Mouse (Mus musculus): Measurements from ENCODE around the gene Dennd1c. TPM values are rescaled to one million over a fixed set of nuclear protein-coding genes. Genes with fewer than 3 reads are reported as not detected.
A peak's percentile ranks its signal among the peaks of the same experiment; 100 is the strongest.

The Dennd1c gene
- total and polyA plus RNA-seq, 3 experiments, result 6.8 to 33.9 (median 9.7) TPM

DNA sequence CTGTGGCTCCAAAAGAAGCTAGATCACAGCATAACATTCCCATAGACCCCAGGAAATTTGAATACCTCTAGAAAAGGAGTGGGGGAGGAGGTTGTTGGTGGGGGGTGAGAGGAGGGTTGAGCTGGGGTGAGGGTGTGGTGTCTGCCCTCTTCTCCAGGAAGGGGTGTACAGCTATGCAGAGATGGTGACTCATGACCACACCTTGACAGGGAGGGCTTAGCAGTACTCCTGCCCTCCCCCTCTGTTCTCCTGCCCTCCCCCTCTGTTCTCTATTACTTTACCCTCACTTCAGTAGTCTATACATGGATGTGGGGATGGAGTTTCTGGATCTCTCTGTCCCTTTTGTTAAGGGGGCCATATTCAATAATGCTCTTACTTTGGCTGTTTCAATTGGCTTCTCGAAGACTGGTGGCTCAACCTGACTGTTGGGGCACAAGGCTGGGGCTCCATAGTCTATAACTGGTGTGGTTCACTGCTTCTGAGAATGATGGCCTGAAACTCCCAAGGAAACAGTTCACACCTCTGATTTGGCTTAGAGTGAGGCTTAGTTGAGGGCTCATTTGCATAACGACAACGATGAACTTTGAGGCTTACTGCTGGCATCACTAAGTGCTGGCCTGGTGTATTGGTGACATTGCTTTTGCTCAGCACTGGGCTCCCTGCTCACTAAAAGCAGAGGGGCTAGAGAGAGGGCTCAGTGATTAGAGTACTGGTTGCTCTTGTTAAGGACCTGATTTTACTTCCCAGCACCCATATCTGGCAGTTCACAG is 47.7 kb upstream of the Dennd1c start:
- H3K36me3 ChIP-seq (replicated peaks in 1 of 2; ENCODE audit: control insufficient read depth in 1 of 2, insufficient read depth in 1 of 2, low read length in 1 of 2), result peaks cover 14 to 28% of the 10 kb centered on the region in 2 experiments
- peak overlapping the region in 2 of 3 experiments; percentile 10 to 39 for H3K4me3 ChIP-seq (replicated peaks in 1 of 3; ENCODE audit: low read depth in 2 of 3, low read length in 2 of 3, poor library complexity in 1 of 3)
- H3K27me3 ChIP-seq (replicated peaks), result no peaks in the 10 kb centered on the region
- DNase-seq (ENCODE audit: extremely low read depth), result peak; percentile 89
- H3K79me2 ChIP-seq (replicated peaks; ENCODE audit: control insufficient read depth, extremely low read depth, insufficient read depth, poor library complexity, severe bottlenecking), result peaks cover 21% of the 10 kb centered on the region
- TF ChIP-seq MEF2A (IDR thresholded peaks at IDR 0.05; ENCODE audit: borderline replicate concordance, low read depth, low read length), result peak; percentile 81; the same call in 1 of the 2 replicates
- TF ChIP-seq ZNF384 (IDR thresholded peaks at IDR 0.05; ENCODE audit: low read depth, low read length), result no peak
- peak; percentile 8 for TF ChIP-seq SMC3 (IDR thresholded peaks at IDR 0.05; ENCODE audit: low read depth, low read length)
- TF ChIP-seq RAD21 (IDR thresholded peaks at IDR 0.05; ENCODE audit: low read depth, low read length), result no peak; the same call in 1 of the 2 replicates
- TF ChIP-seq CHD2 (IDR thresholded peaks at IDR 0.05; ENCODE audit: low read length), result peak; percentile 90
- peak; percentile 69 for TF ChIP-seq ELF1 (IDR thresholded peaks at IDR 0.05; ENCODE audit: low read depth, low read length)
- peak; percentile 45; the same call in 1 of the 2 replicates for TF ChIP-seq SIN3A (IDR thresholded peaks at IDR 0.05; ENCODE audit: low read length)
- TF ChIP-seq ETS1 (conservative IDR thresholded peaks at IDR 0.05; ENCODE audit: low read depth, low read length), result peak; percentile 76
- peak; percentile 67 for TF ChIP-seq TBP (conservative IDR thresholded peaks at IDR 0.05; ENCODE audit: low read depth, low read length)
- peak; percentile 47; the same call in 1 of the 2 replicates for TF ChIP-seq NELFE (IDR thresholded peaks at IDR 0.05; ENCODE audit: low read depth, low read length)
- 0 out of 2 replicates have a peak, but pooled peaks have one; percentile 29 for TF ChIP-seq MYC (IDR thresholded peaks at IDR 0.05; ENCODE audit: low read depth, low read length)
- peak; percentile 63 for TF ChIP-seq EP300 (IDR thresholded peaks at IDR 0.05; ENCODE audit: low read length)
- TF ChIP-seq CTCF (conservative IDR thresholded peaks at IDR 0.05 in 1 of 2, IDR thresholded peaks at IDR 0.05 in 1 of 2; ENCODE audit: low read depth in 2 of 2, low read length in 2 of 2), result no peak
- no peak for TF ChIP-seq POLR2AphosphoS2 (IDR thresholded peaks at IDR 0.05; ENCODE audit: low read depth, low read length)
- TF ChIP-seq E2F4 (IDR thresholded peaks at IDR 0.05; ENCODE audit: insufficient replicate concordance, low read depth, low read length), result no peak
- TF ChIP-seq MAZ (IDR thresholded peaks at IDR 0.05; ENCODE audit: low read depth, low read length), result peak; percentile 96
- TF ChIP-seq POLR2A (IDR thresholded peaks at IDR 0.05; ENCODE audit: low read depth, low read length), result peak; percentile 50; the same call in 1 of the 2 replicates
- peak; percentile 64 for TF ChIP-seq JUN (IDR thresholded peaks at IDR 0.05; ENCODE audit: insufficient read depth, low read depth, low read length)
- no peak; the same call in 1 of the 2 replicates for TF ChIP-seq MXI1 (IDR thresholded peaks at IDR 0.05; ENCODE audit: low read depth, low read length)
- TF ChIP-seq ZKSCAN1 (IDR thresholded peaks at IDR 0.05; ENCODE audit: borderline replicate concordance, low read depth, low read length), result no peak
- peak; percentile 53 for TF ChIP-seq TCF12 (IDR thresholded peaks at IDR 0.05; ENCODE audit: low read depth, low read length)
- TF ChIP-seq USF2 (conservative IDR thresholded peaks at IDR 0.05; ENCODE audit: low read depth, low read length), result no peak
- peak; percentile 65; the same call in 1 of the 2 replicates for TF ChIP-seq JUND (conservative IDR thresholded peaks at IDR 0.05; ENCODE audit: low read depth, low read length)
- TF ChIP-seq BHLHE40 (IDR thresholded peaks at IDR 0.05; ENCODE audit: low read depth, low read length), result peak; percentile 64
- peak overlapping the region; percentile 75 for H3K4me2 ChIP-seq (ENCODE audit: insufficient read depth, low read depth, poor library complexity, severe bottlenecking)
- peak overlapping the region; percentile 98 for H3K27ac ChIP-seq (ENCODE audit: insufficient read depth, low read depth)
- peak overlapping the region; percentile 66 for H3K9ac ChIP-seq (ENCODE audit: insufficient read depth, low read depth)
- dilution Hi-C loops (cut with MboI; ENCODE audit: extremely low pct_ligation_motif_present, extremely low pct_unique_long_range_greater_than_20kb, low sequenced_read_pairs) (no loop called here), in situ Hi-C loops (cut with MboI; ENCODE audit: low pct_ligation_motif_present, low pct_unique_long_range_greater_than_20kb, low sequenced_read_pairs) (no loop called here)
- peaks cover 46 to 81% of the 10 kb centered on the region in 2 experiments for H3K4me1 ChIP-seq (ENCODE audit: control insufficient read depth in 1 of 2, insufficient read depth in 2 of 2)
- peaks cover 10% of the 10 kb centered on the region for H3K9me3 ChIP-seq (replicated peaks; ENCODE audit: low read length)
